Mouse (Mus musculus) hindbrain, embryonic 12.5 days (tissue): ENCODE data around the gene Myl3. TPM values are rescaled to one million over a fixed set of nuclear protein-coding genes. Genes with fewer than 3 reads are reported as not detected.

Source experiments
- ATAC-seq: fragments of 200-750 bp; cut with Nextera tagmentation; 2 replicates; pipeline ENCODE4 v1.8.0; 2017; ENCODE audit warnings: moderate TSS enrichment; ENCODE audit not compliant: low FRiP score
- H3K27ac ChIP-seq: fragments of 300-500 bp; sonication (generic); 2 replicates; pipeline ENCODE4 v1.5.1; 2016; ENCODE audit warnings: mild to moderate bottlenecking
- H3K27me3 ChIP-seq: fragments of 300-500 bp; sonication (generic); 2 replicates; pipeline ENCODE4 v1.6.1; 2016; ENCODE audit warnings: mild to moderate bottlenecking
- H3K36me3 ChIP-seq: fragments of 300-500 bp; sonication (generic); 2 replicates; pipeline ENCODE4 v1.6.1; 2016; ENCODE audit warnings: mild to moderate bottlenecking
- H3K4me1 ChIP-seq: fragments of 300-500 bp; sonication (generic); 2 replicates; pipeline ENCODE4 v1.6.1; 2016
- H3K4me2 ChIP-seq: fragments of 300-500 bp; sonication (generic); replicated peaks from 2 replicates; pipeline ENCODE4 v1.6.1; 2016; ENCODE audit warnings: mild to moderate bottlenecking
- H3K4me3 ChIP-seq: fragments of 300-500 bp; sonication (generic); 2 replicates; pipeline ENCODE4 v1.5.1; 2016; ENCODE audit warnings: mild to moderate bottlenecking
- H3K9ac ChIP-seq: fragments of 300-500 bp; sonication (generic); 2 replicates; pipeline ENCODE4 v1.6.1; 2016; ENCODE audit warnings: mild to moderate bottlenecking, moderate library complexity
- H3K9me3 ChIP-seq: fragments of 300-500 bp; sonication (generic); replicated peaks from 2 replicates; pipeline ENCODE4 v1.6.1; 2016; ENCODE audit warnings: mild to moderate bottlenecking
- WGBS: fragments of 180-500 bp; shearing (Covaris S2); methylation state at CpG from one replicate; pipeline ENCODE4 v1.1.7; 2016; 5-methylcytosine and 5-hydroxymethylcytosine counted together
- polyA plus RNA-seq: library from polyadenylated mRNA; unstranded; fragments of >200 nt; fragmentation: Nextera tagmentation; extraction: Ambion mirVana; gene quantifications from 2 replicates; pipeline ENCODE4 v1.2.1, GENCODE M21; 2016

Gene Myl3
- polyA plus RNA-seq, 1 experiment from 2014 or later: 2.0 TPM

GRCm38 (mm10) chr9:110750404-110751187, 8.9 kb downstream of the Myl3 start:
- Histone ChIP-seq H3K27me3 (peaks cover 11% of the 10 kb centered on the region), H3K27ac (no peak overlapping the region), H3K4me3 (no peak overlapping the region), H3K4me2 (no peak overlapping the region), H3K4me1 (peaks cover 4% of the 10 kb centered on the region; the same call in 1 of the 2 replicates), H3K36me3 (no peaks in the 10 kb centered on the region), H3K9ac (no peak overlapping the region), H3K9me3 (no peaks in the 10 kb centered on the region)
- WGBS: 51% methylated on average over 14 of the region's 14 CpGs
- ATAC-seq: no peak

GRCm38 (mm10) chr9:110751412-110751811, 9.8 kb downstream of the Myl3 start:
- Histone ChIP-seq H3K27me3 (peaks cover 5% of the 10 kb centered on the region), H3K4me1 (peaks cover 4% of the 10 kb centered on the region; the same call in 1 of the 2 replicates), H3K4me3 (no peak overlapping the region), H3K4me2 (no peak overlapping the region), H3K36me3 (no peaks in the 10 kb centered on the region), H3K9me3 (no peaks in the 10 kb centered on the region), H3K27ac (no peak overlapping the region), H3K9ac (no peak overlapping the region)
- 88% methylated on average over 5 of the region's 5 CpGs for WGBS
- ATAC-seq: no peak

GRCm38 (mm10) chr9:110752917-110753435, 11.3 kb downstream of the Myl3 start:
- no peak overlapping the region for H3K27ac ChIP-seq
- peaks cover 5% of the 10 kb centered on the region; the same call in 1 of the 2 replicates for H3K27me3 ChIP-seq
- 77% methylated on average over 4 of the region's 4 CpGs for WGBS
- no peak overlapping the region for H3K4me2 ChIP-seq
- no peaks in the 10 kb centered on the region for H3K9me3 ChIP-seq
- no peaks in the 10 kb centered on the region for H3K36me3 ChIP-seq
- no peak for ATAC-seq
- H3K4me1 ChIP-seq: no peaks in the 10 kb centered on the region
- no peak overlapping the region for H3K9ac ChIP-seq
- no peak overlapping the region for H3K4me3 ChIP-seq

- Histone ChIP-seq H3K4me2 (no peak overlapping the region), H3K9me3 (no peaks in the 10 kb centered on the region), H3K4me1 (no peaks in the 10 kb centered on the region), H3K4me3 (no peak overlapping the region), H3K27me3 (peaks cover 5% of the 10 kb centered on the region; the same call in 1 of the 2 replicates), H3K27ac (no peak overlapping the region), H3K36me3 (no peaks in the 10 kb centered on the region), H3K9ac (no peak overlapping the region)
- no peak for ATAC-seq
- WGBS: 89% methylated on average over 4 of the region's 4 CpGs
Observed at GRCm38 (mm10) chr9:110753773-110754172, 12.1 kb downstream of the Myl3 start.

- no peak for ATAC-seq
- Histone ChIP-seq H3K27ac (no peak overlapping the region), H3K27me3 (no peaks in the 10 kb centered on the region; the same call in 1 of the 2 replicates), H3K9ac (no peak overlapping the region), H3K36me3 (no peaks in the 10 kb centered on the region), H3K4me3 (no peak overlapping the region), H3K4me2 (no peak overlapping the region), H3K4me1 (no peaks in the 10 kb centered on the region), H3K9me3 (no peaks in the 10 kb centered on the region)
- WGBS: 89% methylated on average over 5 of the region's 5 CpGs
Observed at GRCm38 (mm10) chr9:110757816-110758215, 16.2 kb downstream of the Myl3 start.

- Histone ChIP-seq H3K27ac (no peak overlapping the region), H3K4me1 (no peaks in the 10 kb centered on the region), H3K9me3 (no peaks in the 10 kb centered on the region), H3K4me2 (no peak overlapping the region), H3K4me3 (no peak overlapping the region), H3K36me3 (no peaks in the 10 kb centered on the region), H3K27me3 (no peaks in the 10 kb centered on the region; the same call in 1 of the 2 replicates), H3K9ac (no peak overlapping the region)
- no peak for ATAC-seq
- WGBS: 79% methylated on average over 8 of the region's 8 CpGs
Observed at GRCm38 (mm10) chr9:110758605-110759004, 16.9 kb downstream of the Myl3 start.

DNA sequence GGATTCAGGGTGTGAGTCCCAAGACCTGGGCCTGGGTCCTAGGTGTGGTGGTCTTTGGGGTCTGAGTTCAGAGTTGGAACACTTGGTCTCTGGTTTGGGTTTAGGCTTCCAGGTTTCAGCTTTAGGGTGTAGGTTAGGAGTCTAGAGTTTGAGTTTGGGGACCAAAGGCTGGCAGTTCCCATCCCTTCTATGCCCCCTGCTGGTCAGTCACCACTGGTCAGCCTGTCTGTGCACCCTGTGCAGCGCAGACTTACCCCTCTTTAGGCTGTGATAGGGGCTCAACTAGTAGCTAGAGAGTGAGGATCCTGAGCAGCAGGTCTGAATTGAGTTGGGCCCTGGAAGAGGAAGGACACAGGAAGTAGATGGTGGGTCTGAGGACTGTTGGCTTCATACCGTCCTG, 17.6 kb downstream of the Myl3 start:
- H3K27ac ChIP-seq: no peak overlapping the region
- ATAC-seq: no peak
- no peak overlapping the region for H3K9ac ChIP-seq
- WGBS: 69% methylated on average over 2 of the region's 2 CpGs
- H3K27me3 ChIP-seq: no peaks in the 10 kb centered on the region; the same call in 1 of the 2 replicates
- H3K9me3 ChIP-seq: no peaks in the 10 kb centered on the region
- H3K4me1 ChIP-seq: no peaks in the 10 kb centered on the region
- H3K4me3 ChIP-seq: no peak overlapping the region
- no peaks in the 10 kb centered on the region for H3K36me3 ChIP-seq
- H3K4me2 ChIP-seq: no peak overlapping the region

DNA sequence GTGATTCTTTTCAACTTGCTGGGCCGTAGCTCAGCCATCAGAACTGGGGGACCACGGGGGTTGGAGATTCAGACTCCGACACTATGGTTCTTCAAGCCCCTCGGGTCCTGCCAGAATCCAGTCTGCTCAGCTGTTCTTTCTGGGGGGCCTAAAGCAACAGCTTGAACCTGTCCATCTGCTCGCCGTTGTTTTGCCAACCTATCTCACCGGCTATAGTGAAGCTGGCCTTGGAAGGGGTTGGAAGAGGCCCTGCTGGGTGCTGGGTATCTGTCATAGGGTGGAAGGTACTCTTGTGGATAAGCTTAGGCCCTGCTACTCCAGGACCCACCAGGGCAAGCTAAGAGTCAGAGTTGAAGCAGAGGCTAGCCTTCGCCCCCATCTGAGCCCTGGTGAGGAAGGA, 19.2 kb downstream of the Myl3 start:
- Histone ChIP-seq H3K9me3 (no peaks in the 10 kb centered on the region), H3K27me3 (no peaks in the 10 kb centered on the region; the same call in 1 of the 2 replicates)
- 87% methylated on average over 8 of the region's 8 CpGs for WGBS

GRCm38 (mm10) chr9:110762763-110763162, 21.1 kb downstream of the Myl3 start:
- 77% methylated on average over 10 of the region's 10 CpGs for WGBS
- Histone ChIP-seq H3K4me3 (no peak overlapping the region), H3K4me2 (no peak overlapping the region), H3K36me3 (no peaks in the 10 kb centered on the region), H3K9ac (no peak overlapping the region), H3K27ac (no peak overlapping the region), H3K9me3 (no peaks in the 10 kb centered on the region), H3K4me1 (no peaks in the 10 kb centered on the region), H3K27me3 (no peaks in the 10 kb centered on the region; the same call in 1 of the 2 replicates)
- ATAC-seq: no peak

More for the DNA sequence above, 19.2 kb downstream of the Myl3 start:
- Histone ChIP-seq H3K36me3 (no peaks in the 10 kb centered on the region), H3K4me2 (no peak overlapping the region), H3K4me3 (no peak overlapping the region), H3K27ac (no peak overlapping the region), H3K9ac (no peak overlapping the region), H3K4me1 (no peaks in the 10 kb centered on the region)
- no peak for ATAC-seq

DNA sequence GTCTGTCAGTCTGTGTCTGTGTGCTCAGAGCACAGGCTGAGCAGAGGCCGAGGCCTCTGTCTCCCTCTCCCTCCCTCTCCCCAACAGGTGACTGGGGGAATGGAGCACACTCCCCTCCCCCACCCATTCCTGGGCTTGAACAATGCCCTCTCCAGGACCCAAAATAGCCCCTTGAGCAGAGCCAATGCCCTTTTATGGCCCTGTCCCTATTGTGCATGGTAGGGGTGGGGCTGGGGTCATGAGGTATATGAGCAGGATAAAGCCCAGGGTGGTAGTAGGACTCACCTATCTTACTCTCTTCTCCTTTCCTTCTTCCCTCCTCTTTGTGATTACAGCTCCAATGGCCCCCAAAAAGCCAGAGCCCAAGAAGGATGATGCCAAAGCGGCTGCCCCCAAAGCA, 21.7 kb downstream of the Myl3 start:
- Histone ChIP-seq H3K27me3 (no peaks in the 10 kb centered on the region; the same call in 1 of the 2 replicates), H3K4me2 (no peak overlapping the region), H3K9me3 (no peaks in the 10 kb centered on the region), H3K4me1 (no peaks in the 10 kb centered on the region), H3K36me3 (no peaks in the 10 kb centered on the region), H3K27ac (no peak overlapping the region), H3K9ac (no peak overlapping the region), H3K4me3 (no peak overlapping the region)
- 64% methylated on average over 2 of the region's 2 CpGs for WGBS
- ATAC-seq: no peak

DNA sequence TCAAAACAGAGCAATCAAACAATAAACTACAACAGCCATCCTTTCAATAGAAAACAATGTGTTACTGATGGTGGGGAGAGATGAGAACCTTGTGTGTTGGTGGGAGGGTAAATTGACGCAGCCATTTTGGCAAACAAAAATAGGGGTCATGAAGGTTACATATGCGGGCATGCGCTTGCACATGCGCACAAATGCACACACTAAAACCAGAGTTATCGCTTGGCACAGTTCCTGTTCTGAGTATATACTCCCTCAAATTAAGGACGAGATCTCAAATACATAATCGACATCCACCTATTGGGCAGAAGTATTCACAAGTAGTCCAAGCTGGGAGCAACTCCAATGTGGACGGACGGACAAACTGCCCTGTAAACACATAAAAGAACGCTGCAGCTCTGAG, 30.7 kb downstream of the Myl3 start:
- Histone ChIP-seq H3K27ac (no peak overlapping the region), H3K4me2 (no peak overlapping the region), H3K9ac (no peak overlapping the region), H3K27me3 (no peaks in the 10 kb centered on the region), H3K36me3 (no peaks in the 10 kb centered on the region), H3K4me3 (no peak overlapping the region), H3K9me3 (no peaks in the 10 kb centered on the region), H3K4me1 (no peaks in the 10 kb centered on the region)
- WGBS: 92% methylated on average over 10 of the region's 10 CpGs
- no peak for ATAC-seq

DNA sequence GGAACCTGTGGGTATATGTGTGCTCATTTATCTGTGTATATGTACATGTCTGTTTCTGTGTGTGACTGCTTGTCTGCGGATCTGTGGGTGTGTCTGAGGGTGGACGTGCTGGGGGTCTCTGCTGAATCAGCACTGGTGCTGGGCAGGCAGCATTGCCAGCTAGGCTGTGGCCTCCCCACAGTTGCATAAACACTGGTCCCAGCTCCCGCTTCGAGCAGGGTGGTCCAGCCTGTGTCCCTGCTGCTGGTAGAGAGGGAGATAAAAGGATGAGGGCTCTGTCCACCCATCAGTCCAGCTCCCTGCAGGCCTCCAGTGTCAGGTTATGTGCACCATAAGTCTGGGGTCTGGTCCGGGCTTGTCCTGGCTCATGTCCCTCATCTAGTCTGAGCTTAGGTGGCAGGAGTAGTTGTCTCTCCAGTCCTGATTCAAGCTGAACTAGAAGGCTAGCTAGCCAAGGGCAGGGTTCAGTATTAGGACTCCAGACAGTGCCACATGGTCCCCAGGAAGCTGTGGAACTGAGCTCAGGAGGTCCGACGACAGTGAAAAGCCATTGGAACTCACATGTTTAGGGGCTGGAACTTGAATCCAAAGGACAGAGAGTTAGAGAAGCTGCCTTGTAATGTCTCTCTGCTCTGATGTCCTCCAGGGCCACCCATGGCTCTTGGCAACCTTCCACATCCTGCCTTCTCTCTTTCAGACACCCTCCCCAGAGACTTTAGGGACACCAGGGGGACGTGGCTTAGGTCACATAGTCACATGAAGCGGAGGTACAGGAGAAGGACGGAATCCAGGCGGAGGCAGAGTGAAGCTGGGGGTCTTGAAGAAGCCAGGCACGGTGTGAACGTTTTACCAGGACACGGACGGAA, 33.0 kb downstream of the Myl3 start:
- no peak overlapping the region for H3K27ac ChIP-seq
- 71% methylated on average over 15 of the region's 15 CpGs for WGBS
- H3K27me3 ChIP-seq: 0 out of 2 replicates have a peak, but pooled peaks cover 4% of the 10 kb centered on the region
- 0 out of 2 replicates have a peak, but pooled peaks cover 2% of the 10 kb centered on the region for H3K4me1 ChIP-seq
- ATAC-seq: no peak
- no peak overlapping the region for H3K9ac ChIP-seq
- H3K36me3 ChIP-seq: no peaks in the 10 kb centered on the region
- H3K4me3 ChIP-seq: no peak overlapping the region
- H3K9me3 ChIP-seq: no peaks in the 10 kb centered on the region
- H3K4me2 ChIP-seq: no peak overlapping the region
